In the genomic region with DNA sequence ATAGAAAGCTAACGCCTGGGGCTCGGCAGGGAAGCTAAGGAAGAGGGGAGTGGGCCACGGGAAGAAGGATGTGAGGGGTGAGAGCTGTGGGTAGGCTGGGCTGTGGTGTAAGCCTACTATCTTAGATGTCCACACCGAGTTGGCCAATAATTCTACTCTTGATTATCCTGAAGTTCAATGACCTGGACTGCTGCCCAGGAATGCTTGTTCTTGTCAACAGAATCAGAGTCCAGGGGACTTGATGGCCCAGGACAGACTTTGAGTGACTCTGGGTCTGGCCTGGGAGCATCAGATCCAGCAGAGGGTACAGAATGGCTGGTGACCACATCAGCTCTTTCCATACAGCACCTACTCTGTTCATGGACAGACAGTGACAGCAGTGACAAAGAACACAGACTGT, we compare ENCODE assay signal across 21 mouse cellular contexts. TPM values are rescaled to one million over a fixed set of nuclear protein-coding genes. Genes with fewer than 3 reads are reported as not detected.
"Had no signal": no experiment of that assay in that cellular context is flagged by ENCODE, and none has a peak within 500 bp of the region (broad histone marks: within the 10 kb centered on the region; RNA-seq: fewer than 3 reads in every experiment).

No protein-coding gene starts in this region.

- DNase-seq: lung, adult 2 months; lung, postnatal 14 days; lung, postnatal 36 days; right cerebral cortex, postnatal 14 days; thymus, adult 18-20 months; thymus, postnatal 14 days; thymus, postnatal 36 days had no signal

- H3K36me3 ChIP-seq: lung, embryonic 15.5 days; midbrain, embryonic 13.5 days; midbrain, embryonic 15.5 days; neural tube, embryonic 12.5 days had no signal

- H3K4me1 ChIP-seq: lung, embryonic 15.5 days; midbrain, embryonic 13.5 days; midbrain, embryonic 15.5 days; neural tube, embryonic 12.5 days had no signal

- ATAC-seq: lung, postnatal 0 days; midbrain, embryonic 13.5 days; midbrain, embryonic 15.5 days had no signal

- H3K9me3 ChIP-seq: lung, embryonic 15.5 days; megakaryocyte, embryonic 14.5 days; midbrain, embryonic 13.5 days; midbrain, embryonic 15.5 days; neural tube, embryonic 12.5 days had no signal

- H3K27ac ChIP-seq: lung, embryonic 15.5 days; macrophage; midbrain, embryonic 13.5 days; midbrain, embryonic 15.5 days; neural tube, embryonic 12.5 days had no signal

- H3K4me3 ChIP-seq: lung, embryonic 15.5 days; megakaryocyte, embryonic 14.5 days; midbrain, embryonic 13.5 days; midbrain, embryonic 15.5 days; neural tube, embryonic 12.5 days had no signal

- H3K4me2 ChIP-seq: lung, embryonic 15.5 days; midbrain, embryonic 11.5 days; midbrain, embryonic 13.5 days; midbrain, embryonic 15.5 days; neural tube, embryonic 12.5 days had no signal

- H3K9ac ChIP-seq: lung, embryonic 15.5 days; midbrain, embryonic 13.5 days; midbrain, embryonic 15.5 days; neural tube, embryonic 12.5 days had no signal

RNA-seq across cellular contexts. Expression of a gene that starts 13.8 kb away (rescaled TPM):
- total RNA-seq: megakaryocyte progenitor cell, adult 5-6 weeks; monocyte, adult 5-6 weeks; neutrophil, adult 5-6 weeks had no signal
- polyA plus RNA-seq: lung, adult 2 months; lung, embryonic 15.5 days; lung, postnatal 0 days; macrophage; stomach, embryonic 14.5 days; stomach, embryonic 16.5 days had no signal

RNA-seq across cellular contexts. Expression of a gene that starts 30.5 kb away (rescaled TPM):
- total RNA-seq: megakaryocyte progenitor cell, adult 5-6 weeks; monocyte, adult 5-6 weeks; neutrophil, adult 5-6 weeks had no signal
- polyA plus RNA-seq: lung, postnatal 0 days; macrophage; spleen, adult 2 months; stomach, embryonic 14.5 days had no signal
